Mouse (Mus musculus) kidney, embryonic 16.5 days (tissue): ENCODE measurements around the gene Pbx1. TPM values are rescaled to one million over a fixed set of nuclear protein-coding genes. Genes with fewer than 3 reads are reported as not detected.

Experiments
- ATAC-seq: fragments of 200-750 bp; cut with Nextera tagmentation; 2 replicates; pipeline ENCODE4 v1.8.0; 2017; ENCODE audit warnings: moderate TSS enrichment; ENCODE audit not compliant: low FRiP score, low TSS enrichment
- H3K27ac ChIP-seq: fragments of 300-500 bp; sonication (generic); 2 replicates; pipeline ENCODE4 v1.5.1; 2014; ENCODE audit warnings: low read length
- H3K27me3 ChIP-seq: fragments of 300-500 bp; sonication (generic); 2 replicates; pipeline ENCODE4 v1.6.1; 2014; ENCODE audit warnings: low read length, control low read depth, mixed read lengths; ENCODE audit not compliant: insufficient read depth
- H3K36me3 ChIP-seq: fragments of 300-500 bp; sonication (generic); 2 replicates; pipeline ENCODE4 v1.6.1; 2014; ENCODE audit warnings: low read length, control low read depth, mixed read lengths; ENCODE audit not compliant: insufficient read depth
- H3K4me1 ChIP-seq: fragments of 300-500 bp; sonication (generic); 2 replicates; pipeline ENCODE4 v1.6.1; 2014; ENCODE audit warnings: low read length, control low read depth, mixed read lengths; ENCODE audit not compliant: insufficient read depth
- H3K4me2 ChIP-seq: fragments of 300-500 bp; sonication (generic); replicated peaks from 2 replicates; pipeline ENCODE4 v1.6.1; 2014; ENCODE audit warnings: low read depth, low read length
- H3K4me3 ChIP-seq: fragments of 300-500 bp; sonication (generic); 2 replicates; pipeline ENCODE4 v1.5.1; 2014; ENCODE audit warnings: mild to moderate bottlenecking, low read length
- H3K9ac ChIP-seq: fragments of 300-500 bp; sonication (generic); replicated peaks from 2 replicates; pipeline ENCODE4 v1.6.1; 2014; ENCODE audit warnings: low read length
- H3K9me3 ChIP-seq: fragments of 300-500 bp; sonication (generic); 2 replicates; pipeline ENCODE4 v1.6.1; 2016; ENCODE audit warnings: low read length, control low read depth
- WGBS: fragments of 180-500 bp; shearing (Covaris S2); extraction: QIAGEN DNeasy Blood & Tissue Kit; methylation state at CpG from one replicate; pipeline ENCODE4 v1.1.7; 2014; 5-methylcytosine and 5-hydroxymethylcytosine counted together
- polyA plus RNA-seq: library from polyadenylated mRNA; unstranded; fragments of >200 nt; fragmentation: Nextera tagmentation; extraction: Ambion mirVana; gene quantifications from 2 replicates; pipeline ENCODE4 v1.2.1, GENCODE M21; 2015

The Pbx1 gene
- polyA plus RNA-seq, 1 experiment from 2014 or later, result 67.3 TPM

DNA sequence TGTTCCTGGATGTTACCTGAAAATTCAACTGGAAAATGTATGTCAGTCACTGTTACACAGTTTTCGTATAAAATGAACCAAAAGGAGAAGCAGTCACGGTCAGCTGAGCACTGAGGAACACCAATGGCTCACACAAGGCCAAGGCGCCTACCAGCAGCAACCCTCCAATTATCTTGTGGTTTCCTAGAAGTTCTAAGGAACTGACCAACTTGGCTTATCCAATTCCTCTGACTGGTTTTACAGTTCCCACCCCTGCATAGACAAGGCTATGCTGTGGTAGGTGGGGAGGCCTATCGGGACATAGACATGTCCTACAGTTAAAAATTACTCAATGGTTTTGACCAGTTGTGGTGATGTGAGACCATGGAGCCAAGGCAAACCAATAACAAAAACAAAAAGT, 160.9 kb downstream of the Pbx1 start:
- H3K27me3 ChIP-seq, result no peaks in the 10 kb centered on the region
- WGBS, result 83% methylated on average over 4 of the region's 4 CpGs
- no peaks in the 10 kb centered on the region for H3K9me3 ChIP-seq
- no peak overlapping the region for H3K4me2 ChIP-seq
- H3K4me3 ChIP-seq, result no peak overlapping the region
- H3K4me1 ChIP-seq, result peaks cover 33% of the 10 kb centered on the region
- no peaks in the 10 kb centered on the region for H3K36me3 ChIP-seq
- H3K9ac ChIP-seq, result no peak overlapping the region
- H3K27ac ChIP-seq, result no peak overlapping the region
- no peak for ATAC-seq

GRCm38 (mm10) chr1:168268751-168269623, 163.1 kb downstream of the Pbx1 start:
- H3K27ac ChIP-seq, result no peak overlapping the region; the same call in 1 of the 2 replicates
- 59% methylated on average over 12 of the region's 12 CpGs for WGBS
- H3K9ac ChIP-seq, result no peak overlapping the region
- no peak overlapping the region for H3K4me2 ChIP-seq
- H3K36me3 ChIP-seq, result no peaks in the 10 kb centered on the region
- no peak overlapping the region for H3K4me3 ChIP-seq
- no peaks in the 10 kb centered on the region for H3K9me3 ChIP-seq
- no peaks in the 10 kb centered on the region for H3K27me3 ChIP-seq
- peak; percentile 60; the same call in 1 of the 2 replicates for ATAC-seq
- peaks cover 37% of the 10 kb centered on the region for H3K4me1 ChIP-seq

- WGBS, result 69% methylated on average over 4 of the region's 4 CpGs
- Histone ChIP-seq H3K27ac (no peak overlapping the region), H3K9me3 (no peaks in the 10 kb centered on the region), H3K4me3 (no peak overlapping the region), H3K9ac (no peak overlapping the region), H3K4me2 (no peak overlapping the region), H3K27me3 (no peaks in the 10 kb centered on the region), H3K4me1 (peaks cover 37% of the 10 kb centered on the region), H3K36me3 (no peaks in the 10 kb centered on the region)
- no peak for ATAC-seq
Observed at GRCm38 (mm10) chr1:168268224-168268623, 163.8 kb downstream of the Pbx1 start.

DNA sequence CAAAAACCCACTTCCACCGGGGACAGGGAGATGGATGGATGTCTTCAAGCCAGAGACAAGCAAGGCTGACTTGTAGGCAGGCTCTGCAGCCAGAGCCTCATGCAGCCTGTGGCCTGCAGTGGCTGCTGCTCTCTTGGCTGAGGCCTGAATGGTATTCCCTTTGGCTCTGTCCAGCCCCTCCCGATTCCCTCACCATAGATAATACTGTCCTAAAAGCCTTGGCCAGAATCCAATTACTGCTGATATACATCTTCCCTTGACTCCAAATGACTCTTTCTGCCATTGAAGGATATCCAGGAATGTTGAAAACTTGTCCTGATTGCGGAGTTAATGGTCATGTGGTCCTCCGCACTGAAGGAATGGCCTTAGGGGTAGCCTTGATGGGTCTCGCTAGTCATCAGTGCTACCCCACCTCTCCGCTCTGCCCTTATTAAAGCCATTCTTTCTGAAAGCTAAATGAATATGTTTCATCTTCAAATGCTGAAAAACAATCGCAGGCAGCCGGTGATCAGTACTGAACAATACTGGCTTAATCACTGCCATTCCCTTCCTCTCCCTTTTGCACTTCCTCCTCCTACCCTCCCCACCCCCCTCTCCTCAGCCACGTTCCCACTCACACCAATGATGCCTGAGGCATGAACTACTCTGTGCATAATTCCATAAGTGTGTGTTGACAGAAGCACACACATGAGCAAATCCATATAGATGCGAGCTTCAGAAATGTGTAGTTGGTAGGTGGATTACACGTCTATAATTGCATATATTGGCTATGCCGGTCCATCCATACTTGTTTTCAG, 166.3 kb downstream of the Pbx1 start:
- Histone ChIP-seq H3K4me1 (peaks cover 33% of the 10 kb centered on the region), H3K9ac (no peak overlapping the region), H3K4me3 (no peak overlapping the region), H3K27ac (no peak overlapping the region), H3K9me3 (no peaks in the 10 kb centered on the region), H3K36me3 (no peaks in the 10 kb centered on the region), H3K27me3 (no peaks in the 10 kb centered on the region), H3K4me2 (no peak overlapping the region)
- 70% methylated on average over 12 of the region's 12 CpGs for WGBS
- peak; percentile 36; the same call in 1 of the 2 replicates for ATAC-seq

DNA sequence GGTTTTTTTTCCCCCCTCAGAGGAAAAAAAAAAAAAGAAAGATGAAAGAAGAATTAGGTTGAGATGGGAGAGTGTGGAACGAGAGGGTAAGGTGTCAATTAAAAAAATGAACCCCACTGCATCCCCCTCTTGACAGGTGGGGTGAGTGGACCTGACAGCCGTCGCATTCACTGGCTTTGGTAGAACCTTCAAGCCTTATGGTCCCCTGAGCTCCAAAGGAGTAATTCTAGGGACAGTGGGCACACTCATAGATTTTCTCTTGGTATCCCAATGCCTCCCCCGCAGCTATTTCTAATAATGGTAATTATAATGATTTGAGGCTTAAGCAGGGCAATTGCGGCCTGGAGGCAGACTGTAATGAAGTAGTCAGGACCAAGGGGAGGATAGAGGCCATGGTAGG, 167.0 kb downstream of the Pbx1 start:
- 84% methylated on average over 5 of the region's 5 CpGs for WGBS

DNA sequence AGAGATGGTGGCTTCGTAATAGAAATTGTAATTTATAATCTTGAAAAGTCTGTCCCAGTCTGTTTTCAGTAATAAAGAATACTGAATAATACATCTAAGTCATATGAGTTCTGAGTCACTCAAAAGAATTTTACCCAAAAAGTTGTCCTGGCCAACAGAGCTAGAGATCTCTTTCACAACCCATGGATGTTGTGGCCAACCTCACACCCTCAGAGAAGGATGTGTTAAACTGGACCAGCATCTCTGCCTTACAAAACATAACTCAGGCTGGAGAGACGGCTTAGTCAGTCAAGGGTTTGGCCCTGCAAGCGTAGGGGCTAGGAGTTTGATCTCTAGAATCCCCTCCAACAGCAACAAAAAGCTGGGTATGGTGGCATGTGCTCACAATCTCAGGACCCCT, 171.7 kb downstream of the Pbx1 start:
- Histone ChIP-seq H3K36me3 (peaks cover 2% of the 10 kb centered on the region; the same call in 1 of the 2 replicates), H3K4me3 (no peak overlapping the region), H3K27ac (no peak overlapping the region), H3K27me3 (no peaks in the 10 kb centered on the region), H3K9ac (no peak overlapping the region), H3K9me3 (no peaks in the 10 kb centered on the region), H3K4me1 (peaks cover 12% of the 10 kb centered on the region), H3K4me2 (no peak overlapping the region)
- 83% methylated on average over 3 of the region's 3 CpGs for WGBS
- ATAC-seq, result no peak

More for the DNA sequence above, 167.0 kb downstream of the Pbx1 start:
- Histone ChIP-seq H3K4me3 (no peak overlapping the region), H3K27me3 (no peaks in the 10 kb centered on the region), H3K36me3 (no peaks in the 10 kb centered on the region), H3K27ac (no peak overlapping the region), H3K4me2 (no peak overlapping the region), H3K4me1 (peaks cover 33% of the 10 kb centered on the region), H3K9me3 (no peaks in the 10 kb centered on the region), H3K9ac (no peak overlapping the region)
- ATAC-seq, result no peak

- no peak overlapping the region for H3K9ac ChIP-seq
- peak; percentile 63 for ATAC-seq
- no peak overlapping the region for H3K27ac ChIP-seq
- WGBS, result 35% methylated on average over 7 of the region's 7 CpGs
- no peak overlapping the region for H3K4me2 ChIP-seq
- H3K9me3 ChIP-seq, result no peaks in the 10 kb centered on the region
- H3K36me3 ChIP-seq, result peaks cover 2% of the 10 kb centered on the region; the same call in 1 of the 2 replicates
- H3K4me3 ChIP-seq, result no peak overlapping the region
- H3K4me1 ChIP-seq, result peaks cover 9% of the 10 kb centered on the region
- no peaks in the 10 kb centered on the region for H3K27me3 ChIP-seq
Observed at GRCm38 (mm10) chr1:168258856-168259255, 173.2 kb downstream of the Pbx1 start.

- 91% methylated on average over 9 of the region's 9 CpGs for WGBS
- Histone ChIP-seq H3K4me2 (no peak overlapping the region), H3K4me1 (peaks cover 9% of the 10 kb centered on the region), H3K27me3 (no peaks in the 10 kb centered on the region), H3K4me3 (no peak overlapping the region), H3K9ac (no peak overlapping the region), H3K9me3 (no peaks in the 10 kb centered on the region), H3K27ac (no peak overlapping the region), H3K36me3 (peaks cover 2% of the 10 kb centered on the region; the same call in 1 of the 2 replicates)
- no peak for ATAC-seq
Observed at GRCm38 (mm10) chr1:168255347-168255908, 176.6 kb downstream of the Pbx1 start.

DNA sequence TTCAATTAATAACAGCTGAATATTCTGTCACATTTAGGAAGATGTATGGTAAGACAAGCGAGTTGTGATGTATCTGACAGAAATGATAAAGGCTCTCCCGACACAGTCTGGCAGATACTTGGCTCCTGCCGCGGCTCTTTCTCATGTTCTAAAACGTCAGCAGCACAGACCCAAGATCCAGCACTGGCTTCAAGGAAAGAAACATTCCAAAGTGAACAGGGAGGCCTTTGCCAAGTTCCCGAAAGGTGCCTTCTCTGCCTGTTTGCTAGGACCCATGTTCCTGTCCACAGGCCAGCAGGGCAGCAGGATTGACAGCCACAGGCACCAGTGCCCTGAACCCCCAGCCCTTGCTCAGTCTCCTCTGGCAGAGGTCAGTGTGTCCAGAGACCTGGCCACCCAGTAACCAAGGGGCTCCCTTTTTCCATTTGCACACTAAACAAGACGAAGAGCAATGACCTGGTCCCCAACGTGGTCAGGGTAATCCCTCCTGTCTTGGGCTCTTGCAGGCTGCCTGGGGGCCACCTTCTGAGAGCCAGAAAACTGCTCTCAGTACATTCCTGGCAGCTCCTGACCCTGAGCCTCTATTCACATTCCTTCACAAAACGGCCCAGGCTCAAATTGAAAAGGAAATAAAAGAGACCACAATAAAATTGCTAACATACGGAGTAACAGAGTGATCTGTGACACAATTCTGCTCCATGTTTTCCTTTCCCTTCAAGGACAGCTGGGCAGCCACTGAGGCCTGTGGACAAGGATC, 184.9 kb downstream of the Pbx1 start:
- peak; percentile 50; the same call in 1 of the 2 replicates for ATAC-seq
- Histone ChIP-seq H3K27ac (peak overlapping the region; percentile 54), H3K9ac (0 out of 2 replicates have a peak overlapping the region, but pooled peaks have one; percentile 9), H3K4me1 (peaks cover 60% of the 10 kb centered on the region), H3K4me2 (no peak overlapping the region), H3K27me3 (no peaks in the 10 kb centered on the region), H3K4me3 (no peak overlapping the region), H3K9me3 (no peaks in the 10 kb centered on the region), H3K36me3 (no peaks in the 10 kb centered on the region)
- 35% methylated on average over 10 of the region's 10 CpGs for WGBS
